Mouse (Mus musculus) kidney, adult 2 months (tissue): ENCODE results near the gene Tiam1. TPM values are rescaled to one million over a fixed set of nuclear protein-coding genes. Genes with fewer than 3 reads are reported as not detected.

Experiments used
- DNase-seq: peaks from one replicate; pipeline ENCODE4 v3.0.0; 2021
- H3K27ac ChIP-seq: fragments of 200-500 bp; 2 replicates; pipeline ENCODE4 v1.5.1; 2012; ENCODE audit warnings: low read depth, low read length, control low read depth, inconsistent platforms; ENCODE audit not compliant: insufficient read depth
- H3K27me3 ChIP-seq: fragments of 200-500 bp; replicated peaks from 2 replicates; pipeline ENCODE4 v1.6.1; 2012; ENCODE audit warnings: mild to moderate bottlenecking, moderate library complexity, low read length, inconsistent platforms; ENCODE audit not compliant: control insufficient read depth, insufficient read depth
- H3K36me3 ChIP-seq: fragments of 200-500 bp; 2 replicates; pipeline ENCODE4 v1.6.1; 2012; ENCODE audit warnings: mild to moderate bottlenecking, moderate library complexity, low read length, inconsistent platforms; ENCODE audit not compliant: control insufficient read depth, insufficient read depth
- H3K4me1 ChIP-seq: fragments of 200-500 bp; 2 replicates; pipeline ENCODE4 v1.6.1; 2011; ENCODE audit warnings: low read length; ENCODE audit not compliant: control insufficient read depth, insufficient read depth
- H3K4me3 ChIP-seq: fragments of 200-500 bp; 2 replicates; pipeline ENCODE4 v1.5.1; 2011; ENCODE audit warnings: mild to moderate bottlenecking, low read depth, low read length, control low read depth; ENCODE audit not compliant: insufficient read depth
- CTCF ChIP-seq: fragments of 200-500 bp; conservative IDR thresholded peaks from 2 replicates; pipeline ENCODE4 v1.5.1; 2011; ENCODE audit warnings: low read depth, mild to moderate bottlenecking, control low read depth, low read length, moderate library complexity, mixed read lengths; ENCODE audit not compliant: insufficient read depth, insufficient read length
- POLR2A ChIP-seq: fragments of 200-500 bp; IDR thresholded peaks from one replicate; pipeline ENCODE4 v1.6.1; 2011; ENCODE audit warnings: low read depth, low read length, control low read depth
- WGBS: fragments of 180-500 bp; shearing (Covaris S2); methylation state at CpG from one replicate; pipeline ENCODE4 v1.1.7; 2018; 5-methylcytosine and 5-hydroxymethylcytosine counted together
- polyA plus RNA-seq: library from polyadenylated mRNA; depleted of rRNA; stranded (reverse); fragments of >200 nt; gene quantifications from 2 replicates; pipeline ENCODE4 v1.2.3, GENCODE M21; 2012

The Tiam1 gene
- polyA plus RNA-seq, 1 experiment: 4.0 TPM

- no peak for DNase-seq
- H3K4me3 ChIP-seq: no peak overlapping the region
- no peaks in the 10 kb centered on the region for H3K36me3 ChIP-seq
- WGBS: 68% methylated on average over 9 of the region's 9 CpGs
- no peaks in the 10 kb centered on the region for H3K4me1 ChIP-seq
- no peaks in the 10 kb centered on the region for H3K27me3 ChIP-seq
- TF ChIP-seq POLR2A (no peak), CTCF (no peak)
- H3K27ac ChIP-seq: no peak overlapping the region
Observed at GRCm38 (mm10) chr16:90093015-90093414, 50.6 kb downstream of the Tiam1 start.

- H3K27ac ChIP-seq: no peak overlapping the region
- DNase-seq: no peak
- no peaks in the 10 kb centered on the region for H3K4me1 ChIP-seq
- TF ChIP-seq POLR2A: no peak
- TF ChIP-seq CTCF: no peak
- no peaks in the 10 kb centered on the region for H3K27me3 ChIP-seq
- H3K4me3 ChIP-seq: no peak overlapping the region
- no peaks in the 10 kb centered on the region for H3K36me3 ChIP-seq
- WGBS: 90% methylated on average over 1 of the region's 1 CpGs
Observed at GRCm38 (mm10) chr16:90091906-90092305, 51.7 kb downstream of the Tiam1 start.

DNA sequence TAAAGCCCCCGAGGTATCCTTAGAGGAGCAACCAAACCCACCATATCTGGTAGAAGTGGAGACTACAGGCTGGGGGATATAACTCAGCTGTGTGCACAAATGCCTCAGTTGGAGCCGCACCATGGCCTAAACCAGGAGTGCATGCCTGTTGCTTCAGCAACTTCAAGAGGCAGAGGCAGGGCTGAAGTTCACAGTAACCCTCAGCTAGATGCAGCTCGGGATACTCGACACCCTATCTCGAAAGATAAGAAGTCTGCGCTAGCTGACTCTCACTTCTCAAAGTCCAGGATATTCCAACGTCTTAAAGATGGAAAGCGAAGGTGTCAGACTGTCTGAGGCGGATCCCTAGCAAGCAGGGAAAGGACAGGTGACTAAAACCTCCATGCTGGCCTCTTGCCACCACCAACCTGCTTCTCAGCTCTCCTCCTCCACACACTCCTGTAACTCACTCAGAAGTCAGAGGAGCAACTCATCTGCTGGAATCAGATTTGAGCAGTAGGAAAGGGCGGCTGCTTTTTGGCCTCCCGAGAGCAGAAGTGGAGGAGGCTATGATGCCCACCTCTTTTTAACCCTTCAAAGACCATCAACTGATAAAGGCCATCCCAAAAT lies 52.4 kb downstream of the Tiam1 start:
- TF ChIP-seq CTCF: no peak
- TF ChIP-seq POLR2A: no peak

GRCm38 (mm10) chr16:90090368-90090767 lies 53.2 kb downstream of the Tiam1 start:
- no peak for DNase-seq
- WGBS: 94% methylated on average over 13 of the region's 13 CpGs
- Histone ChIP-seq H3K4me1 (no peaks in the 10 kb centered on the region), H3K36me3 (no peaks in the 10 kb centered on the region), H3K27ac (no peak overlapping the region), H3K27me3 (no peaks in the 10 kb centered on the region), H3K4me3 (no peak overlapping the region)
- TF ChIP-seq CTCF (no peak), POLR2A (no peak)

More for the DNA sequence above, 52.4 kb downstream of the Tiam1 start:
- H3K4me1 ChIP-seq: no peaks in the 10 kb centered on the region
- H3K36me3 ChIP-seq: no peaks in the 10 kb centered on the region
- 65% methylated on average over 11 of the region's 11 CpGs for WGBS
- H3K27ac ChIP-seq: no peak overlapping the region
- H3K4me3 ChIP-seq: no peak overlapping the region
- no peaks in the 10 kb centered on the region for H3K27me3 ChIP-seq
- DNase-seq: no peak

DNA sequence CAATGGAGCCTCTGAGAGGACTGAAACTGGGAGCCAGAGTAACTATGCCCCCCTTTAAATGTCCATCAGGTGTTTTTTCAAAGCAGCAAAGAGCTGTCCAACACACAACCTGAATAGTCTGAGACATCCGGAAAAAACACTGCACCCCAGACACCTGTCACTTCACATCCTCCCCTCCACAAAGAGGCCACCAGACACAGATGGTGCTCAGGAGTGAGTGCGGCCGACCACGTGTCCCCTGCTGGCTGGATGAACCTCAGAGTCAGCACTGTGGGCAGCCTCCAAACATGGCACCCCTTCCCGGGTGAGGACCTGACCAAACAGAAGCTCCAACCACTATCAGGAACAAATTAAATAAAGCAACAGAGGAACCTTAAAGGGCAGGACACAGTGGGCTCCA lies 56.3 kb downstream of the Tiam1 start:
- Histone ChIP-seq H3K27ac (no peak overlapping the region), H3K36me3 (no peaks in the 10 kb centered on the region), H3K4me3 (no peak overlapping the region), H3K4me1 (no peaks in the 10 kb centered on the region), H3K27me3 (no peaks in the 10 kb centered on the region)
- WGBS: 89% methylated on average over 5 of the region's 5 CpGs
- DNase-seq: no peak
- TF ChIP-seq CTCF (no peak), POLR2A (no peak)

GRCm38 (mm10) chr16:90086111-90086510 lies 57.5 kb downstream of the Tiam1 start:
- Histone ChIP-seq H3K4me1 (no peaks in the 10 kb centered on the region), H3K27ac (no peak overlapping the region), H3K4me3 (no peak overlapping the region), H3K36me3 (no peaks in the 10 kb centered on the region), H3K27me3 (no peaks in the 10 kb centered on the region)
- no peak for DNase-seq
- WGBS: 67% methylated on average over 6 of the region's 6 CpGs
- TF ChIP-seq CTCF (no peak), POLR2A (no peak)

DNA sequence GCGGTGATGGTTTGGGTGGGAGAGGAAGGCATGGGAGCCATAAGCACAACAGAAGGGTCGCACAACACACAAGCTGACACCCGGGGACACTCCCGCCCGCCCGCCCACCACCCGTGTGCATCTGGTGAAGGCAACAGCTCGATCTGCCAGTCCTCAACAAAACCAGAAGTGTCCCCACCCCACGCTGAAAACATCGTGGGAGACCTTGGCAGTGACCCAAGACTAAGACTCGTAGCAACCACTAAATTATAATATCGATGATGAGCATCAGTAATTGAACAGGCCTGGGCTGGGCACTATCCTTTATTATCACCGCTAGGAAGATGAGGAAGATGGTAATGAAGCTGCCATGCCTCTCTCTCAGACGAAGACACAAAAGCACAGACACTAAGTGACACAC lies 58.0 kb downstream of the Tiam1 start:
- WGBS: 72% methylated on average over 14 of the region's 14 CpGs
- Histone ChIP-seq H3K36me3 (no peaks in the 10 kb centered on the region), H3K4me3 (no peak overlapping the region), H3K4me1 (no peaks in the 10 kb centered on the region), H3K27ac (no peak overlapping the region), H3K27me3 (no peaks in the 10 kb centered on the region)
- no peak for DNase-seq
- TF ChIP-seq POLR2A (no peak), CTCF (no peak)
